Mouse (Mus musculus) Patski (cell line): ENCODE results near the gene Bhlhe41. TPM values are rescaled to one million over a fixed set of nuclear protein-coding genes. Genes with fewer than 3 reads are reported as not detected.

Experiments used
- ATAC-seq: fragments of 100-300 bp; one replicate; pipeline ENCODE4 v1.8.0; 2021
- CTCF ChIA-PET: fragments of 350-600 bp; sonication (Branson Sonifier 250); formaldehyde crosslinking; loops from one replicate; lab custom pipeline; 2022; ENCODE audit warnings: inconsistent platforms; lab: Charles Lee
- POLR2A ChIA-PET: fragments of 350-600 bp; sonication (Branson Sonifier 250); formaldehyde crosslinking; loops from one replicate; lab custom pipeline; 2022; ENCODE audit warnings: antibody characterized with exemption, inconsistent platforms; lab: Charles Lee
- DNase-seq: peaks from one replicate; pipeline ENCODE4 v3.0.0-alpha.2; 2011; ENCODE audit warnings: low read depth, low spot score
- H3K27me3 ChIP-seq: fragments of 371-371 bp; one replicate; pipeline ENCODE4 v1.5.1; 2021
- CTCF ChIP-seq: fragments of 100-300 bp; IDR thresholded peaks from one replicate; pipeline ENCODE4 v1.5.1; 2021
- in situ Hi-C: fragments of 300-500 bp; cut with MboI; formaldehyde crosslinking; loops from 3 replicates; pipeline ENCODE4 v1.11.1; 2018; ENCODE audit warnings: low pct_unique_long_range_greater_than_20kb, mixed read lengths
- polyA plus RNA-seq: library from polyadenylated mRNA; unstranded; gene quantifications from one replicate; pipeline ENCODE4 v1.2.3, GENCODE M21; 2021

The Bhlhe41 gene
- polyA plus RNA-seq, 1 experiment from 2014 or later: 41.0 TPM

DNA sequence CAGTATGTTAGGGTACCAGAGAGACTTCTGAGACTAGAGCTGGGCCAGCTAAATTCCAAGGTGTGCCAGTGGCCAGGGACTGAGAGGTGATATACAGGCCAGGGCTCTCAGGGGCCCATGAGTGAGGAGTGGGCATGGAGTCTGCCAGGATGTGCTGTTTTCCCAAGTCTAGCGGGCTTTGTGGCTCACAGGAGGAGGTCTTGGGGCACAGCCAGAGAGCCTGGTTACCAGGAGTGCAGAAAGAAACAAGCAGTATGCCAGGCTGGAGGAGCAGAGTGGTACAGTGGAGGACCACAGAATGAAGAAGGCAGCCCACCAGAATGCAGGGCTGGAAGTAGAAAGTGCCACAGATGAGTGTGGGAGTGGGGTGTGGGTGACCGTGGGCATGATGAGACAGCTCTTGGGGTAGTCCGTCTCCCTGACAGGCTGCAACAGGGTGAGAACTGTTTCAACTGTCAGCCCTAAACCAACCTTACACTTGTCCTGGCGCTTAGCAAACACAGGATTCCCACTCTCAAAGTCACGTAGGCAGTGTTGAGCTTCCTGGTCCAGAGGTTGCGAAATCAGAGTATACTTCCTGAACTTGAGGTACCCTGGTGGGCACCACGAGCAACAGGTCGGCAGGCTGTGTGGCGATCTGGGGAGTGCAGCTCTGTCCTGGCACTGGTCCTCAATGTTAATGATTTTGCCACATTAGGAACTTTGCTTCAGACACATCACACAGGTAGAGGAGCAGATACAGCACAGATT, 11.8 kb upstream of the Bhlhe41 start:
- no peak for ATAC-seq

DNA sequence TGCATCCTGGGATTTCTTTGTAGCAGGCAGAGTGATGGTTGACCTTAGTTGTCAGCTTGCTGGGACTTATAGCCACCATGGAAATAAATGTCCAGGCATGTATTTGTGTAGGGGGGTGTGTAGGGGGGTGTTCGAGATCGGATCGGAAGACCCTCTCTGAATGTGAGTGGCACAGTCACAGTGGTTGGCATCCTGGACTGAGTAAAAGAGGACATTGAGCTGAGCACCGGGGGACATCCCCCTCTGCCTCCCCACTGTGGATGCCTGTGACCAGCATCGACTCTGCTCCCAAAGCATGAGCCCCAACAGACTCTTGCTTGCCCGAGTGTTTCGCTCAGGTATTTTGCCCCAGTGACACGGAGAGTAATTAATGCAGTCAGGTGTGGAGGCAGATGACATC, 8.0 kb upstream of the Bhlhe41 start:
- no peak for ATAC-seq
- CTCF ChIA-PET: interaction anchor here (0.6 to 1.5 kb wide), 2 partner anchors 23 to 399 kb away, joined by 3 to 4 read pairs; no protein-coding TSS in a partner anchor
- in situ Hi-C loops: no loop called here
- H3K27me3 ChIP-seq: no peaks in the 10 kb centered on the region
- POLR2A ChIA-PET: interaction anchor here (1.4 kb wide), 1 partner anchor 10 kb away, joined by 3 read pairs; no protein-coding TSS in a partner anchor
- TF ChIP-seq CTCF: no peak
- DNase-seq: no peak

More for the DNA sequence above, 11.8 kb upstream of the Bhlhe41 start:
- CTCF ChIA-PET: interaction anchor here (1.7 kb wide), 1 partner anchor 8 kb away, joined by 5 read pairs; no protein-coding TSS in a partner anchor
- DNase-seq: no peak
- POLR2A ChIA-PET: no interaction called here
- H3K27me3 ChIP-seq: no peaks in the 10 kb centered on the region
- in situ Hi-C loops: no loop called here
- no peak for TF ChIP-seq CTCF

DNA sequence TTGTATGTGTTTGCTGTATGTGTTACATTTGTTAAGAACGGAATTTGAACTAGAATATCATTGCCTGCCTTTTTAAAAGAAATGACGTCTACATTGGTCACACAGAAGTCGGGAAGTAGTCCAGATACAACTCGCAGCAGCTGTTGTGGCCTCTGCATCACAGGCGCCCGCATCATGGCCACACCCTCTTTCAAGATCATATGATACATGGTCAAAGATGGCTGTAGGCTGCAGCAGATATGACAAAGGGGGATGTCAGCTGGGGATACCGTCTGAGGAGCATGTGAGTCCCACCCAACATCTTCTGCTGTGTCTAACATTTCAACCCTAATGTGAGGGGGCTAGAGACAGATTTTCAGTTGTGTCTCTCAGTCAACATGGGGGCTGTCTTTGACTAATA, 6.7 kb upstream of the Bhlhe41 start:
- ChIA-PET POLR2A (no interaction called here), CTCF (no interaction called here)
- no peaks in the 10 kb centered on the region for H3K27me3 ChIP-seq
- ATAC-seq (no peak), DNase-seq (no peak)
- in situ Hi-C loops: no loop called here
- no peak for TF ChIP-seq CTCF

DNA sequence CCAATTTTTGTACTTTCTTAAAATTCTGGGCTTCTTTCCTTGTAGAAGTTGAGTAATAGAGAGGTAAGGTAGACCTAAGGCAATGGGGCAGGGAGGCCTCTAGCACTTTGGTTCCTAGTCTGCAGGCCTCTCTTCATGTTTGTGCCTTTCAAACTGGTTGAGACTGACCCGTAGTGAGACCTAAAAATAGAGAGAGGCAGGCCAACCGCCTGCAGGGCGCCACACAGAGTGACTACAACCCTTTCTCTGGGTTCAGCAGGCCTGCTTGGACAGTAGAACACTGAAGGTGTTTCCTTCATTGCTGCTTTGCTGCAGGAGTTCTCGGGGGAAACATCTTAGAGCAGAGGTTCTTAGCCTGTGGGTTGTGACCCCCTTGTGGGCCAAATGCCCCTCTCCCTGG, 5.6 kb upstream of the Bhlhe41 start:
- in situ Hi-C loops: no loop called here
- ATAC-seq (no peak), DNase-seq (no peak)
- TF ChIP-seq CTCF: no peak
- POLR2A ChIA-PET: no interaction called here
- no peaks in the 10 kb centered on the region for H3K27me3 ChIP-seq
- CTCF ChIA-PET: no interaction called here

DNA sequence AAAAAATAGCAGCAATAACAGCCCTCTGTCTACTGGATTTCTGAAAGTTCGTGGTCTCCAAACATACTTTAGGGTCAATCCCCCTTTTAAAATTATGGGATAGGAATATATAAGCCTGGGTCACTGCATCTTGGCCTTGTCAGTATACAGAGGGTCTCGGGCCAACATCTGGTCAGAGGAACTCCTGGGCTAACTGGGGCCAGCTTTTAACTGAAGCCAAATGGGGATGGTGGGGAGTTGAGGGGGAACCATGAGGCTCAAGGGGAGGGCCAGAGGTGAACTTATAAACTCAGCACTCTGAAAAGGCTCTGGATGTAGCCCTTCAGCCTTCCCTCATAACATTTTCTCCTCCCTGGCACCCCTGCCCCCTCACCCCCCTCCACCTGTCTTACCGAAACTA, 1.8 kb upstream of the Bhlhe41 start:
- ChIA-PET CTCF (interaction anchor here (1.6 kb wide), 1 partner anchor 110 kb away, joined by 3 read pairs; no protein-coding TSS in a partner anchor), POLR2A (interaction anchor here (0.7 to 2.0 kb wide), 6 partner anchors 12 to 123 kb away, joined by 3 to 6 read pairs (median 4); no protein-coding TSS in a partner anchor)
- DNase-seq: no peak
- H3K27me3 ChIP-seq: no peaks in the 10 kb centered on the region
- no peak for ATAC-seq
- in situ Hi-C loops: loop anchor here (5.0 kb wide), 1 partner anchor 100 kb away; no protein-coding TSS in a partner anchor
- TF ChIP-seq CTCF: no peak

DNA sequence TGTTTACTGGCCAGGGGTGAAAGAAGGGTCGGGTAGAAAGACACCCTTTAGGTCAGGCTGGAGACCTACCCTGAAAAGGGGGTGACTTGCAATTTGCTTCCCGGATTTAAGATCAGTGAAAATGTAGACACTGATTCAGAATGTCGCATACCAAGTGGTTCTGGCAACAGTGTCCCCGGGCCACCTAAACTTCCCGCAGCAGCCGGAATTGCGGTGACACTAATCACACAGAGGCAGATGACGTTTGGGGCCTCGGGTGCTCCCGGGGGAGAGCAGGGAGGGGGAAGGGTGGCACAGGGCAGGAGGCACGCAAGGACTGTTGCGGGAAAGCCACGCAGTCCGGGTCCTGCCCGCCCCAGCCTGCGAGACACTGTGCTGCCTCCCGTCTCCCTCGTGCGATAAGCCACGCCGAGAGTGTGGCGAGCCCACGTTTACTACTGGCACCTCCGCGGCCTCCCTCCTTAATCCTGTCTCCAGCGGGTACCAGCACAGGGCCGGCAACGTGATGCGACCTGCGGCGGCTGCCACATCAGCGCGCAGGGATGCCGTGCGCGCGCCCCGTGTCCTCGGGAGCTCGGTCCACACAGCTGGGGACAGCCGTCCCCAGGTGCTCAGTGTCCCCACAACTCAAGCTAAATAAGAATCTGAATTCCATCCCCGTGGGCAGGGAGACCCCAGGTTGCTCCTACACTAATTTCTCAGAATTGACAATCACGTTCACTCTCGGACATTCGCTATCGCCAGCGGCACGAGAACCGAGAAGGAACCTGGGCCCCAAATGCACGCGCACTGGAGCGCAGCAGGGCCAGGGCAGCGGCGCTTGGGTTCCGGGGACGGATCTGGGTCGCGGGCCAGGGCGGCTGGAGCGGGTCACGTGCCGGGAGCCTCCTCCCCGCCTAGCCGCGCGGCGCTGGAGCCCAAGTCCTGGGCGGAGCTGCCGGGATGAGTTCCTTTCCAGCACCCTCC, 811 bp upstream of the Bhlhe41 start:
- ATAC-seq (peak; percentile 58), DNase-seq (no peak)
- POLR2A ChIA-PET: interaction anchor here (0.7 to 2.0 kb wide), 8 partner anchors 13 to 144 kb away, joined by 3 to 7 read pairs (median 5); no protein-coding TSS in a partner anchor
- CTCF ChIA-PET: interaction anchor here (1.6 kb wide), 1 partner anchor 111 kb away, joined by 3 read pairs; no protein-coding TSS in a partner anchor
- TF ChIP-seq CTCF: no peak
- no peaks in the 10 kb centered on the region for H3K27me3 ChIP-seq
- in situ Hi-C loops: loop anchor here (5.0 kb wide), 1 partner anchor 101 kb away; no protein-coding TSS in a partner anchor

DNA sequence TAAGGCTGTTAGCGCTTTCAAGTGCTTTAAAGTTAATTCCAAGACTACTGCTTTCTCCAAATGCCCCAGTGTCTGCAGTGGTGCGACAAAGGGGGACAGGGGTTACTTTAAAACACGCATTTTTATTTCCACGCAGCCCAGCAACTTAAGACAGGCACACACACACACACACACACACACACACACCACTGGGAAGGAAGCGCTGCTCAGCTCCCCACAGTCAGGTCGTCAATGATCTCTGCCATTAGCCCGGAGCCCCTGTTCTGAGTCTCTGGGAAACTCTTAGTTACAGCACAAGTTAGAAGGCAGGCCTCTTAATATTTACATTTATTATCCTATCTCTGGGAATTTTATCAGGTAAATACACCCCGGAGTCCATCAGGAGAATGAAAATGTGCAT, 1.2 kb downstream of the Bhlhe41 start:
- ChIA-PET CTCF (interaction anchor here (1.0 kb wide), 1 partner anchor 125 kb away, joined by 3 read pairs; no protein-coding TSS in a partner anchor), POLR2A (interaction anchor here (0.8 to 2.1 kb wide), 10 partner anchors 22 to 146 kb away, joined by 3 to 11 read pairs (median 4); no protein-coding TSS in a partner anchor)
- in situ Hi-C loops: no loop called here
- TF ChIP-seq CTCF: no peak
- DNase-seq: no peak
- no peak for ATAC-seq
- no peaks in the 10 kb centered on the region for H3K27me3 ChIP-seq

DNA sequence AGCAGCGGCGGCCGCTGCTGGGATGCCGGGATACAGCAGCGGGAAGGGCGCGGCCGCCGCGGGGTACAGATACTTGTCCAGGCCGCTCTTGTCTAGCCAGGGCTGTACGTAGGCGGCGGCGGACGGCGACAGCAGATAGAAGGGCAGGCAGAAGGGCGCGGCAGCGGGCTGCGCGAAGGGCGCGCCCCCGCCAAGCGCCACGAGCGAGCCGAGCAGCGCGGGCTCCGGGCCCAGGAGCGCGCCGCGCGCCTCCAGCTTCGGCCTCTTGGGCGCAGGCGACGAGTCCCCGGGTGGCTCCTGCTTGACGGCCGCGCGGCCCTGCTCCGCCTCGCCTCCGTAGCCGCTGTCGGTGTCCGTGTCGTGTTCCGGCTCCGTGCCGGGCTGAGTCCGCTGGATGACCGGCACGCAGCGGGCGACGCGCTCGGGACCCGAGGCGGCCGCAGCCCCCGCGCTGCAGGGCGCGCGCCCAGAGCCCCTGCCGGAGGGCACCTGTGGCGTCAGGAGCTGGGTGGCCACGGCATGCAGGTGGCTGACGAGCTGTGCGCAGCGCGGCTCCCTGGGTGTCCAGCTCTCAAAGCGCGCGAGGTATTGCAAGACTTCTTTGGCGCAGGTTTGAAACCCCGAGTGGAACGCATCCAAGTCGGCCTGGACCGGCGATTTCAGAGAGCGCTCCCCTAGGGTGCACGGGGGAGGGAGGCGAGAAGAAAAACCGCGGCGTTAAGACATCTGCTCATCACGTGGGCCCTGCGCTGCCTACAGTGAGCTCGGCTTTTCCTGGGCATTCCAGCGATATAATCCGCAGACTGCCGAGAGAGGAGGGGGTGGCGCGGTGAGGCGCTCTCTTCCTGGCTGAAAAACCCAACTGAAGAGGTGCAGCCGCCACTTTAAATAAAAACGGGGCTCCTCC, 2.0 kb downstream of the Bhlhe41 start:
- CTCF ChIA-PET: interaction anchor here (1.2 kb wide), 1 partner anchor 106 kb away, joined by 3 read pairs; no protein-coding TSS in a partner anchor
- TF ChIP-seq CTCF: no peak
- POLR2A ChIA-PET: interaction anchor here (0.7 to 2.1 kb wide), 12 partner anchors 10 to 248 kb away, joined by 3 to 11 read pairs (median 4); no protein-coding TSS in a partner anchor
- in situ Hi-C loops: no loop called here
- ATAC-seq (peak; percentile 23), DNase-seq (no peak)
- no peaks in the 10 kb centered on the region for H3K27me3 ChIP-seq

DNA sequence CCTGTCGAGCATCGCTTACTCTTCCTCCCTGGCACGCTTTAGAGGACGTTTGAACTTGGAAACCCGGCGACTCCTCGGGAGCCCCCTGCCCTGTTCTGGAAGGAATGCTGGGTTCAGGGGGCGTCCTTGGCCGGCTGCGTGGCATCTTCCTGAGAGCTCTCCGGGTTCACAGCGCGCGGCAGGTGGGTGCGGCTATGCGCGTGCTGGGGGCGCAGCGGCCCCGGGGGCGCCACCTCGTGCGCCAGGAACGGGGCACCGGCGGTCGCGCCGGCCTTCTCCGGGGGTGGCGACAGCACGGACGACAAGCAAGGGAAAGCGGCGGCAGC, 2.7 kb downstream of the Bhlhe41 start:
- H3K27me3 ChIP-seq: no peaks in the 10 kb centered on the region
- POLR2A ChIA-PET: interaction anchor here (0.7 to 1.7 kb wide), 3 partner anchors 10 to 56 kb away, joined by 3 to 6 read pairs (median 4); no protein-coding TSS in a partner anchor
- no peak for TF ChIP-seq CTCF
- CTCF ChIA-PET: interaction anchor here (1.2 kb wide), 1 partner anchor 107 kb away, joined by 3 read pairs; no protein-coding TSS in a partner anchor
- no peak for ATAC-seq
- DNase-seq: no peak
- in situ Hi-C loops: no loop called here
